Mouse (Mus musculus) thymus, postnatal 0 days (tissue): ENCODE data around the gene Zxdc. TPM values are rescaled to one million over a fixed set of nuclear protein-coding genes. Genes with fewer than 3 reads are reported as not detected.

ENCODE experiments used
- DNase-seq: peaks from one replicate; pipeline ENCODE4 v3.0.0-alpha.2; 2015; ENCODE audit warnings: low spot score
- polyA plus RNA-seq: library from polyadenylated mRNA; unstranded; fragments of >200 nt; fragmentation: Nextera tagmentation; extraction: Ambion mirVana; gene quantifications from 2 replicates; pipeline ENCODE4 v1.2.1, GENCODE M21; 2015

Zxdc gene
- polyA plus RNA-seq, 1 experiment from 2014 or later: 8.1 TPM

- DNase-seq: no peak
These were observed 83.3 kb downstream of the Zxdc start for GRCm38 (mm10) chr6:90452603-90453002.

Other genes starting within 250 kb of the Zxdc start
- gene Vmn1r51, start 246.9 kb upstream of the Zxdc start, polyA plus RNA-seq: not detected in 2 replicates
- not detected in 2 replicates for gene Vmn1r52, start 194.7 kb upstream of the Zxdc start, polyA plus RNA-seq
- gene V1ra8, start 166.7 kb upstream of the Zxdc start, polyA plus RNA-seq: not detected in 2 replicates
- gene Vmn1r53, start 145.1 kb upstream of the Zxdc start, polyA plus RNA-seq: not detected in 2 replicates
- not detected in 2 replicates for gene Vmn1r54, start 123.2 kb upstream of the Zxdc start, polyA plus RNA-seq
- gene BC048671, start 68.3 kb upstream of the Zxdc start, polyA plus RNA-seq: not detected in 2 replicates
- 0.13 TPM in 1 of 2 replicates, not detected in the other for gene Chst13, start 44.3 kb upstream of the Zxdc start, polyA plus RNA-seq
- 0.05 TPM in 1 of 2 replicates, not detected in the other for gene Uroc1, start 36.2 kb upstream of the Zxdc start, polyA plus RNA-seq
- 0.27 and 0.62 TPM in 2 replicates for gene Cfap100, start 59.3 kb downstream of the Zxdc start, polyA plus RNA-seq
- 10.9 and 13.7 TPM in 2 replicates for gene Klf15, start 93.1 kb downstream of the Zxdc start, polyA plus RNA-seq
- 17.1 and 21.6 TPM in 2 replicates for gene Aldh1l1, start 116.9 kb downstream of the Zxdc start, polyA plus RNA-seq
- gene Slc41a3, start 235.2 kb downstream of the Zxdc start, polyA plus RNA-seq: 5.0 and 7.5 TPM in 2 replicates